Mouse (Mus musculus): ENCODE measurements at regions not wholly inside any gene's neighbourhood (a gene's known extent, or its start where the extent isn't known, plus 50 kb on each side); places are given as distances from the start of the nearest gene placed in this dataset.

DNA sequence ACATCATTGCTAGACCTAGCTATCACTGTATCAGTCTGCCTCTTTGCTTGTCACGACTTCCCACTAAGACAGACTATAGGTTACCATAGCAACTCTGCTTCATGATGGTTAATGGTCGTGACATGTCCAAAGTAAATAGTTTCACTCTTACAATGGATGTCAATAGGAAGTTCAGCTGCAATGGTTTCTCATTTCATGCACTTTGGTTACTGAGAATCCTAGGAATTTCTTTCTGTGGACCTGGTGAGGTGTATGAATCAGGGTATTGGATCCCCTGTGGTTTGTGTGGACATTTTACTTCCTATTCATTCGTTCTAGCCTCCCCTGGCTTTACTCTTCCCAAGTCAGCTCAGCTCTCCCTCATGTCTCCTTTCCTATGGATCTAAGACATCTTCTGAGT lies 385.5 kb upstream of the Dcn start:
- 28% methylated on average over 3 of the region's 3 CpGs for WGBS
- TF ChIP-seq CTCF (conservative IDR thresholded peaks at IDR 0.05; ENCODE audit: insufficient read depth, insufficient read length, low read depth, low read length) (no peak), POLR2A (IDR thresholded peaks at IDR 0.05; ENCODE audit: low read depth, low read length) (no peak)
- H3K27ac ChIP-seq (ENCODE audit: insufficient read depth, low read depth, low read length) = no peak overlapping the region
- no peak overlapping the region for H3K4me3 ChIP-seq (ENCODE audit: insufficient read depth, low read depth, low read length)
- no peaks in the 10 kb centered on the region for H3K36me3 ChIP-seq (ENCODE audit: control insufficient read depth, insufficient read depth, low read length)
- H3K27me3 ChIP-seq (replicated peaks; ENCODE audit: control insufficient read depth, insufficient read depth, low read length) = no peaks in the 10 kb centered on the region
- H3K4me1 ChIP-seq (ENCODE audit: control insufficient read depth, insufficient read depth, low read length) = no peaks in the 10 kb centered on the region
- no peak for DNase-seq

DNA sequence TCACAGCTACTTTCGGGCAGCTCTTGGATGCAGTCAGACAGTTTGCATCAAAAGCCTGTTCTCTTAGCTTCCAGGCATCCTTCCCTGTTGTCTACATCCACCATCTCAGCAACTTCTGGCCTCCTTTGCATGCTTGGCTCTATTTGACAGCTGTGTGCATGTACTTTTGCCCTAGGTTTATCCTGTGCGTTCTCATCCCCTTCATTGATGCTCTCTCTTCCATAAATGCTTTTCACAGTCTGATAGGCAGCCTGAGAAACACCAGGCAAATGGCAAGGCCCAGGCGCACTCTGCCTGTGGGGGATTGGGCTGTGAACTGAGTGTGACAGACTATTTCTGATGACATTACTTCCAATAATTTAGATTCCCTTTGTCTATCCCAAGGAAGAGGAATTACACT lies 364.9 kb upstream of the Dcn start:
- Histone ChIP-seq H3K4me3 (ENCODE audit: insufficient read depth, low read depth, low read length) (no peak overlapping the region), H3K4me1 (ENCODE audit: control insufficient read depth, insufficient read depth, low read length) (no peaks in the 10 kb centered on the region), H3K36me3 (ENCODE audit: control insufficient read depth, insufficient read depth, low read length) (no peaks in the 10 kb centered on the region), H3K27ac (ENCODE audit: insufficient read depth, low read depth, low read length) (no peak overlapping the region), H3K27me3 (replicated peaks; ENCODE audit: control insufficient read depth, insufficient read depth, low read length) (no peaks in the 10 kb centered on the region)
- TF ChIP-seq POLR2A (IDR thresholded peaks at IDR 0.05; ENCODE audit: low read depth, low read length) (no peak), CTCF (conservative IDR thresholded peaks at IDR 0.05; ENCODE audit: insufficient read depth, insufficient read length, low read depth, low read length) (no peak)
- 63% methylated on average over 3 of the region's 3 CpGs for WGBS
- no peak for DNase-seq

DNA sequence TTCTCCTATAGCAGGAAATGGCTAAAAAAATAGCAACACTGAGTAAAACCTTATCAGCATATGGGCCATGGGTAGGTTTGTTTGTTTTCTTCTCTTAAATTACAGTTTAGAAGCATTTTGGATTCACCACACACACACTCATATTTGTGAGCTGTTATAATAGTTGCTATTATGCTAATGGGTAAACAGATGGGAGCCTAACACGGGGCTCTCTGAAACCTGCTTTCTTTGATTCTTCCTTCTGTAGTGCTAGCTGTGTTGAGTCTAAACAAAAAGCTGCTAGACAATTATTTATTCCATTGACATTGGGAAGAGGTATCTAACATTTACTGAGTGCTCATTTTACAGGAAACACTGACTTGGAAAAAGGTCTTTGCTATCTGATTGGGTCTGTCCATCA lies 356.7 kb upstream of the Dcn start:
- DNase-seq = no peak
- H3K4me3 ChIP-seq (ENCODE audit: insufficient read depth, low read depth, low read length) = no peak overlapping the region
- no peak for TF ChIP-seq POLR2A (IDR thresholded peaks at IDR 0.05; ENCODE audit: low read depth, low read length)
- TF ChIP-seq CTCF (conservative IDR thresholded peaks at IDR 0.05; ENCODE audit: insufficient read depth, insufficient read length, low read depth, low read length) = no peak

DNA sequence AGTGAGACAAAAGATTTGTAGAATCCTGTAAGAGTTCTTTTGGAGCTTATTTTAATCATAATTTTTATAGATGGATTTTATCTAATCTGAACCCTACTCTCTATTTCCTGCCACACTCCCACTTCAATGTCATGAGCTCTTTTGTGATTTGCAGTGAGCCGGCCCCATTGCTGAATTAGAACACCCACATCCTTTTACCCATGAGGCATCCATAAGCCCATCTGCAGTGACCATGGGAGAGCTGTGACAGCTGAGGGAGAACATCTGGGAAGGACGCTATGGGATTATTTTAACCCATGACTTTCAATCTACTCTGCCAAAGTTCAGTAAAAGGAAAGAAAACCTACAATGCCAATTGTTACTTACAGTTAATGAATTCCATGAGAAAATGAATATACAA lies 337.8 kb upstream of the Dcn start:
- H3K27me3 ChIP-seq (replicated peaks; ENCODE audit: control insufficient read depth, insufficient read depth, low read length) = no peaks in the 10 kb centered on the region
- no peak overlapping the region for H3K27ac ChIP-seq (ENCODE audit: insufficient read depth, low read depth, low read length)
- DNase-seq = no peak
- TF ChIP-seq CTCF (conservative IDR thresholded peaks at IDR 0.05; ENCODE audit: insufficient read depth, insufficient read length, low read depth, low read length) = no peak
- TF ChIP-seq POLR2A (IDR thresholded peaks at IDR 0.05; ENCODE audit: low read depth, low read length) = no peak
- no peaks in the 10 kb centered on the region for H3K36me3 ChIP-seq (ENCODE audit: control insufficient read depth, insufficient read depth, low read length)
- H3K4me3 ChIP-seq (ENCODE audit: insufficient read depth, low read depth, low read length) = no peak overlapping the region
- H3K4me1 ChIP-seq (ENCODE audit: control insufficient read depth, insufficient read depth, low read length) = no peaks in the 10 kb centered on the region
- 38% methylated on average over 2 of the region's 2 CpGs for WGBS

More for the DNA sequence above, 356.7 kb upstream of the Dcn start:
- Histone ChIP-seq H3K27ac (ENCODE audit: insufficient read depth, low read depth, low read length) (no peak overlapping the region), H3K36me3 (ENCODE audit: control insufficient read depth, insufficient read depth, low read length) (no peaks in the 10 kb centered on the region), H3K4me1 (ENCODE audit: control insufficient read depth, insufficient read depth, low read length) (no peaks in the 10 kb centered on the region), H3K27me3 (replicated peaks; ENCODE audit: control insufficient read depth, insufficient read depth, low read length) (no peaks in the 10 kb centered on the region; the same call in 1 of the 2 replicates)
- WGBS = 87% methylated on average over 1 of the region's 1 CpGs

DNA sequence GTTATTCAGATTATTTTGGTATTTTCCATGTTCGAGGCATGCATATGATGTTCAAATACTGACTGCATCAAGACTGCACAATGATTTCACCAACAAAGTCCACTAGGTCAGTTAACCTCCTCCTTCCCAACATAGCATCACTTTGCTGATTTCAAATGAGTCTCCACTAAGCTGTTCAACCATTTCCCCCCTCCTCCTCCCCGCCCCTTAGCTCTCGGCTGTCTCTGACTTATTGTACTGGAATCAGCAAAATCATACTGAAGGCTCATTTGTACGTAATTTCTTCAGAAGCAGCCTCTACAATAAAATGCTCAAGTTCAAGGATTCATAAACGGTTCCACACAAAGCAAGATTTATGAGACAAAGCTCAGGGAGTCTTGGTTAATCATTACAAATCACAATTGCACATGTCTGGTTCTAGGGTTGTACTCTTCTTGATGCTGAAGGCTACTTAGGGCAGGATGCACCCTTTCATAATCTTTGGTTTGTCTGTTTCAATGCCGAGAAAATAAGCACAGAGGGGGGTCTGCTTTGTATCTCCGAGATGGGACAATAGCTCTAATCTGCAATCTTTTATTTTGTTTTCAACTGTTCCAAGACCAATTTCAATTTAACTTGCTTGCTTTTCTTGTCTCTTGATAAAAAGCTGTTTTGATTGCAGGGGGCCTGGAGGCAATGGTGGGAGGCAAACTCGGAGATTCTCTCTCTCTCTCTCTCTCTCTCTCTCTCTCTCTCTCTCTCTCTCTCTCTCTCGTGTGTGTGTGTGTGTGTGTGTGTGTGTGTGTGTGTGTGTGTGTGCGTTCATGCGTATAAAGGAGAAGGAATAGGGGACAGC lies 320.6 kb upstream of the Dcn start:
- 44% methylated on average over 11 of the region's 11 CpGs for WGBS
- no peaks in the 10 kb centered on the region for H3K36me3 ChIP-seq (ENCODE audit: control insufficient read depth, insufficient read depth, low read length)
- no peak overlapping the region for H3K4me3 ChIP-seq (ENCODE audit: insufficient read depth, low read depth, low read length)
- no peak overlapping the region for H3K27ac ChIP-seq (ENCODE audit: insufficient read depth, low read depth, low read length)
- no peaks in the 10 kb centered on the region for H3K27me3 ChIP-seq (replicated peaks; ENCODE audit: control insufficient read depth, insufficient read depth, low read length)
- TF ChIP-seq POLR2A (IDR thresholded peaks at IDR 0.05; ENCODE audit: low read depth, low read length) (no peak), CTCF (conservative IDR thresholded peaks at IDR 0.05; ENCODE audit: insufficient read depth, insufficient read length, low read depth, low read length) (no peak)
- DNase-seq = peak; percentile 6
- H3K4me1 ChIP-seq (ENCODE audit: control insufficient read depth, insufficient read depth, low read length) = no peaks in the 10 kb centered on the region

DNA sequence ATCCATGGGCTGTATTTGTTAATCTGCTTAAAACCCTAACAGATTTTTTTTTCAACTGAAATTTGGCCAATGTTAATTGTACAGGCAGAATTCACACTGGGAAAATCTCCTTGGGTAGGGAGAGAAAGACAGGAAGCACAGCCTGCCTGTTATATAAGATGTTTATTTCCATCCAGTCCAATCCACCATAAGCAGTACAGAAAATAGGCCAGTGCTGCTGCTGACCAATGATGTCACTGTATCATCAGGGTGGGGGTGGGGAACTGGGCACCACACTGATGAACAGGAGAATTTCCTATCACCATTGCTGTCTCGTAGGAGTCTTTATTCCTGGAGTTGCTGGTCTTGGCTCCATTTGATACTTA lies 320.0 kb upstream of the Dcn start:
- TF ChIP-seq CTCF (conservative IDR thresholded peaks at IDR 0.05; ENCODE audit: insufficient read depth, insufficient read length, low read depth, low read length) (no peak), POLR2A (IDR thresholded peaks at IDR 0.05; ENCODE audit: low read depth, low read length) (no peak)
- Histone ChIP-seq H3K36me3 (ENCODE audit: control insufficient read depth, insufficient read depth, low read length) (no peaks in the 10 kb centered on the region), H3K4me1 (ENCODE audit: control insufficient read depth, insufficient read depth, low read length) (no peaks in the 10 kb centered on the region), H3K27ac (ENCODE audit: insufficient read depth, low read depth, low read length) (no peak overlapping the region), H3K4me3 (ENCODE audit: insufficient read depth, low read depth, low read length) (no peak overlapping the region), H3K27me3 (replicated peaks; ENCODE audit: control insufficient read depth, insufficient read depth, low read length) (no peaks in the 10 kb centered on the region)
- WGBS = 72% methylated on average over 1 of the region's 1 CpGs
- no peak for DNase-seq

DNA sequence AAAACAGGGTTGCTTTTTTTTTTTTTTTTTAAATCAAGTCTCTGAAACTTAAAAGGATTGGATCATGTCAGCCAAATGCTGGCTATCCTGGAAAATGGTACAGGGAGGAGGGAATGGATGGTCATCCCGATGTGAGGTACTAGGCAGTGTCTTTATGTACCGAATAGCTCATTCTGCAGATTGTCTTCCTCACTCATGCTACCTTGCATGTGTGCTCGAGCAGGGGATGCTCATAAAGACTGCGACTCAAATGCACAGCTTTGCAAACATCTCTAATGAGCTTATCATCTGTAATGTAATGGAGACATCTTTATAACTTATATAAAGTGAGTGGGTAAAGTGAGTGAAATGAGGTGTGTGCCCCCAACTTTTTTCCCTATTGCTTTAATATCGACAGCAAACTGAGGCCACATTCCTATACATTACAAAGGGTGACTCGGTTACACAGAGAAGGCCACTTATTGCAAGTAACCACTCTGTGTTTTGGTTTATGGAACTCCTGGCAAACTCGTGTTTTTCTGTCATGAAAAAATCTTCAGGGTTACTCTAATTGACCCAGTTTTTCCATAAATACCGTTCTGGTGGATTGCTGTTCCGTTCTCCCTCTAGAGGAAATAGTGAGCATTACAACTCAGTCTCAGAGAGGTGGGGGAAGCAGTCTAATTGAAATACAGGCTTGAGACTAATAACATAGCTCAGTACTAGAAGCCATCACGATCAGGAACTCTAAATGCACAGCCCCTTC lies 319.4 kb upstream of the Dcn start:
- Histone ChIP-seq H3K4me3 (ENCODE audit: insufficient read depth, low read depth, low read length) (no peak overlapping the region), H3K27ac (ENCODE audit: insufficient read depth, low read depth, low read length) (no peak overlapping the region), H3K36me3 (ENCODE audit: control insufficient read depth, insufficient read depth, low read length) (no peaks in the 10 kb centered on the region), H3K4me1 (ENCODE audit: control insufficient read depth, insufficient read depth, low read length) (no peaks in the 10 kb centered on the region), H3K27me3 (replicated peaks; ENCODE audit: control insufficient read depth, insufficient read depth, low read length) (no peaks in the 10 kb centered on the region)
- WGBS = 52% methylated on average over 10 of the region's 10 CpGs
- TF ChIP-seq CTCF (conservative IDR thresholded peaks at IDR 0.05; ENCODE audit: insufficient read depth, insufficient read length, low read depth, low read length) = 0 out of 2 replicates have a peak, but pooled peaks have one; percentile 14
- TF ChIP-seq POLR2A (IDR thresholded peaks at IDR 0.05; ENCODE audit: low read depth, low read length) = no peak
- peak; percentile 57 for DNase-seq

Data from kidney, adult 2 months (tissue).